Mouse (Mus musculus): ENCODE measurements around the gene Map3k14.

DNA sequence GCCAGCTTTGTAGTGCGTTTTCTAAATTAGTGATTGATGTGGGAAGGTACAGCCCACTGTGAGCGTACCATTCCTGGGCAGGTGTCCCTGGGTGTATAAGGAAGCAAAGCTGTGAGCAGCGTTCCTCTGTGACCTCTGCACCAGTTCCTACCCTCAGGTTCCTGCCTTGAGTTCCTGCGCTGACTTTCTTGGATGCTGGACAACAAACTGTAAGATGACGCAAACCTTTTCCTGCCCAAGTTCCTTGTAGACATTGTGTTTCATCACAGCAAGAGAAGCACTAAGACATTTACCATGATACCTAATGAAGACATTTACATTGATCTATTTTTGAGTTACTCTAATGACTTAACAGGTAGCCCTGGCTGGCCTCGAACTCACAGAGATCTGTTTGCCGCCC is 27.5 kb upstream of the Map3k14 start:
- TF ChIP-seq GATA1 (IDR thresholded peaks at IDR 0.05; ENCODE audit: low read length) (no peak), TAL1 (IDR thresholded peaks at IDR 0.05; ENCODE audit: low read length) (no peak)
